Mouse (Mus musculus) ovary, postnatal 10 days (tissue): ENCODE measurements around the gene Srp68.

ENCODE experiments used
- DNase-seq: peaks from one replicate; pipeline ENCODE4 v3.0.0; 2022; ENCODE audit warnings: low spot score

Gene Srp68

GRCm38 (mm10) chr11:116208660-116209059, 65.4 kb downstream of the Srp68 start:
- no peak for DNase-seq

- no peak for DNase-seq
These were observed 67.3 kb downstream of the Srp68 start for GRCm38 (mm10) chr11:116206678-116207077.

GRCm38 (mm10) chr11:116203150-116203549, 70.9 kb downstream of the Srp68 start:
- no peak for DNase-seq

- DNase-seq: no peak
These were observed 72.9 kb downstream of the Srp68 start for GRCm38 (mm10) chr11:116201151-116201550.

- DNase-seq: peak; percentile 93
These were observed 75.1 kb downstream of the Srp68 start, which contains the start of the genes Ten1 and Acox1 for GRCm38 (mm10) chr11:116198639-116199531. Ten1 (plus strand) TSS chr11:116198855. Acox1 (minus strand) TSS chr11:116199045.

- no peak for DNase-seq
These were observed 75.9 kb downstream of the Srp68 start for GRCm38 (mm10) chr11:116198132-116198531.

GRCm38 (mm10) chr11:116197584-116197906, 76.5 kb downstream of the Srp68 start:
- no peak for DNase-seq

- no peak for DNase-seq
These were observed 77.0 kb downstream of the Srp68 start for GRCm38 (mm10) chr11:116196866-116197583.

GRCm38 (mm10) chr11:116196336-116196735, 77.7 kb downstream of the Srp68 start:
- DNase-seq: no peak

- DNase-seq: no peak
These were observed 78.8 kb downstream of the Srp68 start for GRCm38 (mm10) chr11:116195252-116195651.
